Mouse (Mus musculus): ENCODE data around the gene Olfr583. TPM values are rescaled to one million over a fixed set of nuclear protein-coding genes. Genes with fewer than 3 reads are reported as not detected.

The Olfr583 gene
- not detected in 2 replicates for total RNA-seq (2023)

DNA sequence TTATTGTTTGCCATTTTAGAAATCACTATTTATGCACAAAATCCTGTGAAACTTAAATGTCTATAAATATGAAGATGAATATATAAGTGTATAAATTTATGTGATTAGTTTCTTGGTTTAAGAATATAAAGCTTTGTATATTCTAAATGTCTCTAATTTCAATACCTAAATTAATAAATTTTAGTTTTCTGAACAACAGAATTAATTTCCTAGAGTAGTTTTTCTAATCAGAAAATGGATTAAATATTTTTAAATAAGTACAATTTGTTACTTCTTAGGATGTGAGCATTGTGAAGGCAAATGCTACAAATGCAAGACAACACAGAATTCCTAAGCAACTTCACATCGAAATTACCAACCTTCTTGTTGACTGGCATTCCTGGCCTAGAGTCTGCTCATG, at the start of gene Olfr583:
TSS of gene Olfr583 (plus strand) at position 301 of the 400 bp plus-strand sequence.

DNA sequence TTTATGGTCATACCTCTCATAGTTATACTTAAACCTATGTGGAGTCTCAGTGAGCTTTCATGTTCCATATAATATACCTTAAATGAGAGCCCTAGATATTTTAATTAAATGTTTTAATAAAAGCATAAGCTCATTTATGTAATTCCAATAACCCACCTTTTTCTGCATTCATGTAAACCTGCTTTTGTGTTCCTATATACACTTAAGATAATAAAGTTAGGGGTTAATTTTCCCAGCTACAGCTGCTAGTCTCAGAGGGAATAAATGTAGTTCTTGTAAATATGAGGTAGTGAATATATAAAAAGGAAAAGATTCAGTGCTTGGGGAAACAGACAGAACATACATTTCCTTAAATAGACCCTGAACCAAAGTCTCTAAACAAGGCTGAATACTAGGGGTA, 13.4 kb upstream of the Olfr583 start, which contains the start of gene Olfr582:
TSS of gene Olfr582 (plus strand) at position 301 of the 400 bp plus-strand sequence.

DNA sequence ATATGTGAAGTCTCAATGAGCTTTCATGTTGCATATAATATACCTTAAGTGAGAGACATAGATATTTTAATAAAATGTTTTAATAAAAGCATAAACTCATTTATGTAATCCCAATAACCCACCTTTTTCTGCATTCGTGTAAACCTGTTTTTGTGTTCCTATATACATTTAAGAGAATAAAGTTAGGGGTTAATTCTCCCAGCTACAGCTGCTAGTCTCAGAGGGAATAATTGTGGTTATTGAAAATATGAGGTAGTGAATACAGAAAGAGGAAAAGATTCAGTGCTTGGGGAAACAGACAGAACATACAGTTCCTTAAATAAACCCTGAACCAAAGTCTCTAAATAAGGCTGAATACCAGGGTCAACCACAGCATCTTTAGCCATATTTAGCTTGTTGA, 30.5 kb downstream of the Olfr583 start, which contains the start of gene Olfr584:
TSS of gene Olfr584 (plus strand) at position 301 of the 400 bp plus-strand sequence.

DNA sequence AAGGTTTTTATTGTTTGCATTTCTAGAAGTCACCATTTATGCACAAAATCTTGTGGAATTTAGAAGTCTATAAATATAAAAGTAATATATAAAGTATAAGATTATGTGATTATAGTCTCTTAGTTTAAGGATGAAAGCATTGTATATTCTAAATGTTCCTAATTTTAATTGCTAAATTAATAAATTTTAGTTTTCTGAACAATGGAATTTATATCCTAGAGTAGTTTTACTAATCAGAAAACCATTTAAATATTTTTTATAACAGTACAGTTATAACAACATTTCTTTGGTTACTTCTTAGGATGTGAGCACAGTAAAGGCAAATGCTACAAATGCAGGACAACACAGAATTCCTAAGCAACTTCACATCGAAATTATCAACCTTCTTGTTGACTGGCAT, 46.3 kb downstream of the Olfr583 start, which contains the start of gene Olfr585:
TSS of gene Olfr585 (plus strand) at position 301 of the 400 bp plus-strand sequence.

Other genes starting within 250 kb of the Olfr583 start
- not detected in 2 replicates for gene Olfr564, start 247.8 kb upstream of the Olfr583 start, total RNA-seq (2023)
- not detected in 2 replicates for gene Olfr566, start 192.5 kb upstream of the Olfr583 start, total RNA-seq (2023)
- not detected in 2 replicates for gene Olfr568, start 174.2 kb upstream of the Olfr583 start, total RNA-seq (2023)
- gene Olfr569, start 160.4 kb upstream of the Olfr583 start, total RNA-seq (2023) = not detected in 2 replicates
- gene Olfr570, start 156.7 kb upstream of the Olfr583 start, total RNA-seq (2023) = not detected in 2 replicates
- gene Olfr571, start 133.8 kb upstream of the Olfr583 start, total RNA-seq (2023) = not detected in 2 replicates
- not detected in 2 replicates for gene Olfr572, start 126.9 kb upstream of the Olfr583 start, total RNA-seq (2023)
- not detected in 2 replicates for gene Olfr573-ps1, start 108.7 kb upstream of the Olfr583 start, total RNA-seq (2023)
- gene Olfr574, start 102.8 kb upstream of the Olfr583 start, total RNA-seq (2023) = not detected in 2 replicates
- gene Olfr575, start 92.5 kb upstream of the Olfr583 start, total RNA-seq (2023) = not detected in 2 replicates
- gene Olfr576, start 88.6 kb upstream of the Olfr583 start, total RNA-seq (2023) = not detected in 2 replicates
- gene Olfr577, start 75.4 kb upstream of the Olfr583 start, total RNA-seq (2023) = not detected in 2 replicates
- not detected in 2 replicates for gene Olfr578, start 62.0 kb upstream of the Olfr583 start, total RNA-seq (2023)
- not detected in 2 replicates for gene Olfr582, start 13.3 kb upstream of the Olfr583 start, total RNA-seq (2023)
- not detected in 2 replicates for gene Olfr584, start 30.6 kb downstream of the Olfr583 start, total RNA-seq (2023)
- gene Olfr585, start 46.4 kb downstream of the Olfr583 start, total RNA-seq (2023) = not detected in 2 replicates
- gene Olfr586, start 74.3 kb downstream of the Olfr583 start, total RNA-seq (2023) = not detected in 2 replicates
- not detected in 2 replicates for gene Olfr588-ps1, start 89.6 kb downstream of the Olfr583 start, total RNA-seq (2023)
- not detected in 2 replicates for gene Olfr589, start 105.1 kb downstream of the Olfr583 start, total RNA-seq (2023)
- gene Olfr591, start 127.0 kb downstream of the Olfr583 start, total RNA-seq (2023) = not detected in 2 replicates
- gene Olfr592, start 133.5 kb downstream of the Olfr583 start, total RNA-seq (2023) = not detected in 2 replicates
- not detected in 2 replicates for gene Olfr593, start 160.6 kb downstream of the Olfr583 start, total RNA-seq (2023)
- not detected in 2 replicates for gene Olfr594, start 165.7 kb downstream of the Olfr583 start, total RNA-seq (2023)
- not detected in 2 replicates for gene Usp17ld, start 201.2 kb downstream of the Olfr583 start, total RNA-seq (2023)